Mouse (Mus musculus) lung, adult 2 months (tissue): ENCODE results near the gene Fzd2. TPM values are rescaled to one million over a fixed set of nuclear protein-coding genes. Genes with fewer than 3 reads are reported as not detected.
A peak's percentile ranks its signal among the peaks of the same experiment; 100 is the strongest.

Experiments
- DNase-seq: peaks from one replicate; pipeline ENCODE4 v3.0.0; 2022
- H3K4me1 ChIP-seq: fragments of 200-500 bp; 2 replicates; pipeline ENCODE4 v1.6.1; 2011; ENCODE audit warnings: low read length; ENCODE audit not compliant: control insufficient read depth, insufficient read depth
- H3K4me3 ChIP-seq: fragments of 200-500 bp; replicated peaks from 2 replicates; pipeline ENCODE3; 2011; ENCODE audit warnings: low read depth, mild to moderate bottlenecking, control low read depth, low read length; ENCODE audit errors: extremely low read depth
- CTCF ChIP-seq: fragments of 200-500 bp; IDR thresholded peaks from 2 replicates; pipeline ENCODE4 v1.5.1; 2011; ENCODE audit warnings: mild to moderate bottlenecking, low read length, control low read depth; ENCODE audit not compliant: insufficient read depth
- POLR2A ChIP-seq: fragments of 200-500 bp; IDR thresholded peaks from 2 replicates; pipeline ENCODE4 v1.6.1; 2011; ENCODE audit warnings: low read depth, mild to moderate bottlenecking, control low read depth, low read length, borderline replicate concordance; ENCODE audit errors: extremely low read depth
- WGBS: fragments of 180-500 bp; shearing (Covaris S2); methylation state at CpG from one replicate; pipeline ENCODE4 v1.1.7; 2018; 5-methylcytosine and 5-hydroxymethylcytosine counted together
- polyA plus RNA-seq: library from polyadenylated mRNA; depleted of rRNA; stranded (reverse); fragments of >200 nt; gene quantifications from 2 replicates; pipeline ENCODE4 v1.2.3, GENCODE M21; 2012

Fzd2 gene
- polyA plus RNA-seq, 1 experiment: 45.5 TPM

DNA sequence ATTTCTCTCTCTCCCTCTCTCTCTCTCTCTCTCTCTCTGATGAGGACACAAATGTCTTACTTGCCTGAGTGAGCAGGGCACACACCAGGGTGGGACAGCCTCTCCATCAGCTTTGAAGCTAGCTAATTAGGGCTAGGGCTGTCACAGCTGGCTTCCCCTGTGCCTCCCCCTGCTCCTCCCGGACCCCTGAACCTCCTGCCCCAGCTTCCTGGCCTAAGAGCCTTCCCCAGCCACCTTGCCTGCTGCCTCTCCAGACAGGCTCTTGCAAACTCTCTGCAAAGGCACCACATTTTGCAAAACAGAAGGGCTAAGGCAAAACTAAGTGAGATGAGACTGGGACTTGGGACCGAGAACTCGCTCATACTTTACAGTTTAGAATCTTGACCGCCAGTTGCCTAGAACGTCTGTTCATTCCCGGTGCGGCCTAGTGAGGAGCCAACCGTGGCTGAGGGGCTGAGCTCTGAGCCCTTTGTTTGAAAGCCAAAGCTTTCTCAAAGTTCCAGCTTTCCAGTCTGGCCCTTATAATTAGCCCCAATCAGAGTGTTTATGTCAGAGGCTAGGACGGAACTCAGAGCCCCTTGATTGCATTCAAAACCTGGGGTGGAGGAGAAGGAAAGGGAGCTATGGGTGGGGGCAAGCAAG is 6.6 kb downstream of the Fzd2 start:
- 0 out of 2 replicates have a peak, but pooled peaks cover 2% of the 10 kb centered on the region for H3K4me1 ChIP-seq
- no peak overlapping the region for H3K4me3 ChIP-seq
- 40% methylated on average over 9 of the region's 9 CpGs for WGBS
- no peak for DNase-seq
- TF ChIP-seq CTCF (no peak), POLR2A (no peak)

DNA sequence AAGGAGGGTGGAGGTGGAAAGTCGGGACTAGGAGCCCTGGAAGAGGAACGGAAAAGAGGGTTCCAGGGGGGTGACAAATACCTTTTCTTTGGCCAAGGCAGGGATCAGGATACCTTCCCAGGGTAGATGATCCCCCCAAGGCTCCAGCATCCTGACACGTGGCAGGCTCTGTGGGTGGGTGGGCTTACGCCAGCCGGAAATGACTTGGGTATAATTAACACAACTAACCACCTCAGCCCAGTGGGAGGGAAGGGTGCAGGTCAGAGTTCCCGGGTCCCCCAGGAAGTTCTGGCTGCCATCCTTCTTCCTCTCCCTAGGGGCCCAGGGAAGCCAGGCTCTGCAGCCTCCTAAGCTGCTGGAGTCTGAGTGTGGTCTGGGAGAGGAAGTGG is 7.1 kb downstream of the Fzd2 start:
- Histone ChIP-seq H3K4me1 (no peaks in the 10 kb centered on the region), H3K4me3 (no peak overlapping the region)
- WGBS: 30% methylated on average over 6 of the region's 6 CpGs
- TF ChIP-seq CTCF: no peak
- TF ChIP-seq POLR2A: no peak
- DNase-seq: no peak

- TF ChIP-seq POLR2A (no peak), CTCF (no peak)
- Histone ChIP-seq H3K4me3 (no peak overlapping the region), H3K4me1 (peaks cover 4% of the 10 kb centered on the region; the same call in 1 of the 2 replicates)
- 64% methylated on average over 2 of the region's 2 CpGs for WGBS
- DNase-seq: no peak
These were observed 15.3 kb downstream of the Fzd2 start for GRCm38 (mm10) chr11:102619449-102619848.

- WGBS: 24% methylated on average over 17 of the region's 17 CpGs
- Histone ChIP-seq H3K4me3 (peak overlapping the region; percentile 7), H3K4me1 (peaks cover 4% of the 10 kb centered on the region; the same call in 1 of the 2 replicates)
- TF ChIP-seq POLR2A (no peak), CTCF (no peak)
- no peak for DNase-seq
These were observed 19.9 kb downstream of the Fzd2 start for GRCm38 (mm10) chr11:102623876-102624789.

DNA sequence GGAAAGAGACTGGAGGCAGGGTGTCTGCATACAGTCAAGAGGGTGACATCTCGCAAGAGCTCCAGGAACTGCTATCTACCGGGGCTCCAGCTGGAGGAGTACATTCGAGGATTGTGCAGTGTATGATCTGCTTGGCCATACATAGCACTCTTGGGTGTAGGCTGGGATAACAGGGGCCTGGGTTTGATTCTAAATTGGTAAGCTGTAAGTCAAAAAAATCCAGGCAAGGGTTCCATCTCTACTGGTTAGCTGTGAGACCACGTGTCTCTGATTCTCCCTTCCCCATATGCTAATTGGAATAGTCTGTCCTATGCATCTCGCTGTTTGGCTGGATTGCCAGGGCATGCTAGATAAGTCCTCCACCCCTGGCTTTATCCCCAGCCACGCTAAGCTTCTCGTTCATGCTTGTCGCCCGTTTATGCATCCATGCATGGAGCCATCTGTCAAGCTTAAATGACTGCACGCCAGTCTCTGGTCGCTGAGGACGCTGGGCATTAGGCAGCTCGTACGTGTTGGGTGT is 20.8 kb downstream of the Fzd2 start:
- TF ChIP-seq POLR2A: no peak
- TF ChIP-seq CTCF: no peak
- Histone ChIP-seq H3K4me1 (peaks cover 4% of the 10 kb centered on the region; the same call in 1 of the 2 replicates), H3K4me3 (no peak overlapping the region)
- DNase-seq: no peak
- WGBS: 60% methylated on average over 14 of the region's 14 CpGs

DNA sequence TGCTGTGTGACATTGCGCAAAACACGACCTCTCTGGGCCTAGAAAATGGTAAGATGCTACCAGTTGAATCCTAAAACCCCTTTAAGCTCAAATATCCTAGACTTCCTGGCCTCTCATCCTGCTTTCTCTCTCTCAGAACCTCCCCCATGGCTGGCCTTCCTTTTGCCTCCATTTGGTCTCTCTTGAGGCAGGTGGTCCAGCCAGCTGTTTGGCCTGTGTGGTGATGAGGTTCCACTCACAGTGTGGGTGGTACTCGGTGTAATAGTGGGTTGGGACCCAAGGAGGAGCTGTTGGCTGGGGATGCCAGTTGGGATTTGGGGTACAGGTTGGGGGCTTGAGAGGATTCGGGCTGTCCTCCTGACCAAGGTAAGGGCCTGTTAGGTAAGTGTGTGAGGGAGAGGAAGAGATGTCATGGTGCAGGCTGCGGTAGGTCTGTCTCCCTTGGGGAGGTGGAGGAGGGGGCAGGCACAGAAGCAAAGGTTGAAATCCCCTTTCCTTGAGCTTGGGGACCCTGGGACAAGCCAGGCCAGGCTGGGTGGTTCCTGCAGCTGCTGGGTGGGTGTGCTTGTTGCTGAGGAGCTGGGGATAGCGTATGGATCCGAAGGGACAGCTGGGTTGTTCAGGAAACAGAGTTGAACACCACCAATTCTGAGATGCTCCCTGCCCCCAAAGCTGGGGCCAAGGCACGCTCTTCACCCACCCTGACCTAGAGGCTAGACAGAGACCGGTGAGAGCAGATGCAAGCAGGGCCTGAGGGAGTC is 23.2 kb downstream of the Fzd2 start:
- DNase-seq: no peak
- H3K4me3 ChIP-seq: no peak overlapping the region
- WGBS: 86% methylated on average over 9 of the region's 9 CpGs
- peaks cover 4% of the 10 kb centered on the region; the same call in 1 of the 2 replicates for H3K4me1 ChIP-seq
- TF ChIP-seq CTCF (no peak), POLR2A (no peak)

DNA sequence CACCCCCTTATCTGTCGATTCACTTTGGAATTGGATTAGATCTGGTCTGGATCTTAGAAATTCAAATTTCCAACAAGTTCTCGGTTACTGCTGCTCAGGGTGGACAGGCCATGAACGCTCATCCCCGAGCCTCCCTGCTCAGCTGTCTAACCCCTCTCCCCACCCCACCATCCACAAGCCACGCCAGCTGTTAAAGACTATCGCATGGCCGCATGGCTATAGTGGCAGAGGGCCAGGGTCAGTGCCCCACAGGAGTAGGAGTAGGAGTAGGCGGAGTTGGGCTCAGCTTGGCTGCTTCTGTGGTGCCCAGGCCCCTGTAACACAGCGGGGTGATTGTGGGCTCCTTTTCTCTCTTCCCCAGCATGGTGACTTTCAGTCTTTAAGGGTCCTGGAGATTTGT is 24.3 kb downstream of the Fzd2 start:
- no peak for TF ChIP-seq CTCF
- no peak for TF ChIP-seq POLR2A
- no peak for DNase-seq
- H3K4me3 ChIP-seq: no peak overlapping the region
- H3K4me1 ChIP-seq: peaks cover 4% of the 10 kb centered on the region; the same call in 1 of the 2 replicates
- WGBS: 64% methylated on average over 9 of the region's 9 CpGs

DNA sequence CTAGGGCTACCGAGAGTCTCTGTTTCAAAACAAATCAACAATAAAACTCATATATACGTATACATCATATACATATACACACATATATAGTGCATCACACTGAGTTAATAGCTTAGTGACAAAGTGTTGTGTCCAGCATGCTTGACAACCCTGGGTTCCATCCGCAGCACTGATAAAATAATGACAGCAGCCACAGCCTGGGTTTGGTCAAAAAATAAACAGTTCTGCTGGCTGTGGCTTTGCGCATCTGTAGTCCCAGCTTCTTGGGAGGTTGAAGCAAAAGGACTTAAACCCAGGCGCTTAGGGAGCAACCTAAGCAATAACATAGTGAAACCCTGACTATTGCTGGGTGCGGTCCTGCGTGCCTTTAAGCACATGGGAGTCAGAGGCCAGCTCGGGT is 25.2 kb downstream of the Fzd2 start:
- no peak for DNase-seq
- 49% methylated on average over 8 of the region's 8 CpGs for WGBS
- Histone ChIP-seq H3K4me1 (no peaks in the 10 kb centered on the region), H3K4me3 (no peak overlapping the region)
- no peak for TF ChIP-seq POLR2A
- no peak for TF ChIP-seq CTCF

- no peak for TF ChIP-seq CTCF
- TF ChIP-seq POLR2A: no peak
- no peak overlapping the region for H3K4me3 ChIP-seq
- WGBS: 60% methylated on average over 7 of the region's 7 CpGs
- no peaks in the 10 kb centered on the region for H3K4me1 ChIP-seq
- no peak for DNase-seq
These were observed 26.5 kb downstream of the Fzd2 start for GRCm38 (mm10) chr11:102630731-102631130.
